Mouse (Mus musculus): ENCODE data around the gene Zswim5.

GRCm38 (mm10) chr4:117004649-117005048, 127.5 kb downstream of the Zswim5 start:
- TF ChIP-seq CTCF (IDR thresholded peaks at IDR 0.05; ENCODE audit: extremely low read depth, insufficient read length, insufficient replicate concordance, low read depth, low read length) (no peak), POLR2A (IDR thresholded peaks at IDR 0.05; ENCODE audit: low read depth, low read length) (no peak)
